Mouse (Mus musculus): ENCODE measurements around the gene Mmp8. TPM values are rescaled to one million over a fixed set of nuclear protein-coding genes. Genes with fewer than 3 reads are reported as not detected.

Gene Mmp8
- polyA plus RNA-seq, 1 experiment from 2014 or later, result 20.0 TPM

- Histone ChIP-seq H3K27me3 (ENCODE audit: control insufficient read depth, insufficient read depth, low read depth, low read length) (no peaks in the 10 kb centered on the region), H3K4me2 (ENCODE audit: low read depth, low read length) (no peak overlapping the region), H3K4me1 (ENCODE audit: control insufficient read depth, low read depth, low read length) (no peaks in the 10 kb centered on the region), H3K36me3 (ENCODE audit: control insufficient read depth, insufficient read depth) (no peaks in the 10 kb centered on the region), H3K9me3 (replicated peaks; ENCODE audit: control insufficient read depth, low read length) (no peaks in the 10 kb centered on the region), H3K9ac (ENCODE audit: low read depth, low read length) (no peak overlapping the region), H3K4me3 (ENCODE audit: low read depth, low read length) (no peak overlapping the region), H3K27ac (ENCODE audit: low read length) (no peak overlapping the region)
- 72% methylated on average over 12 of the region's 12 CpGs for WGBS (ENCODE audit: insufficient replicate concordance)
- ATAC-seq (ENCODE audit: low read depth), result no peak
Observed at GRCm38 (mm10) chr9:7605638-7606037, 47.4 kb downstream of the Mmp8 start.

Other genes with a start within 250 kb of the Mmp8 start
- not detected in 2 replicates for gene Mmp12, start 214.1 kb upstream of the Mmp8 start, polyA plus RNA-seq (2015; fragmentation: Nextera tagmentation; extraction: Ambion mirVana)
- gene Mmp1b, start 170.4 kb upstream of the Mmp8 start, polyA plus RNA-seq (2015; fragmentation: Nextera tagmentation; extraction: Ambion mirVana), result not detected in 2 replicates
- not detected in 2 replicates for gene Mmp3, start 112.6 kb upstream of the Mmp8 start, polyA plus RNA-seq (2015; fragmentation: Nextera tagmentation; extraction: Ambion mirVana)
- gene Mmp10, start 56.1 kb upstream of the Mmp8 start, polyA plus RNA-seq (2015; fragmentation: Nextera tagmentation; extraction: Ambion mirVana), result not detected in 2 replicates
- 0.09 and 0.22 TPM in 2 replicates for gene Mmp27, start 12.9 kb downstream of the Mmp8 start, polyA plus RNA-seq (2015; fragmentation: Nextera tagmentation; extraction: Ambion mirVana)
- not detected in 2 replicates for gene Mmp20, start 69.8 kb downstream of the Mmp8 start, polyA plus RNA-seq (2015; fragmentation: Nextera tagmentation; extraction: Ambion mirVana)
- not detected in 2 replicates for gene Mmp7, start 133.6 kb downstream of the Mmp8 start, polyA plus RNA-seq (2015; fragmentation: Nextera tagmentation; extraction: Ambion mirVana)
- gene Tmem123, start 205.6 kb downstream of the Mmp8 start, polyA plus RNA-seq (2015; fragmentation: Nextera tagmentation; extraction: Ambion mirVana), result 28.6 and 30.5 TPM in 2 replicates